Mouse (Mus musculus): ENCODE results near the gene Rab1a. TPM values are rescaled to one million over a fixed set of nuclear protein-coding genes. Genes with fewer than 3 reads are reported as not detected.

The Rab1a gene
- polyA plus RNA-seq, 1 experiment from 2014 or later: 216 TPM

DNA sequence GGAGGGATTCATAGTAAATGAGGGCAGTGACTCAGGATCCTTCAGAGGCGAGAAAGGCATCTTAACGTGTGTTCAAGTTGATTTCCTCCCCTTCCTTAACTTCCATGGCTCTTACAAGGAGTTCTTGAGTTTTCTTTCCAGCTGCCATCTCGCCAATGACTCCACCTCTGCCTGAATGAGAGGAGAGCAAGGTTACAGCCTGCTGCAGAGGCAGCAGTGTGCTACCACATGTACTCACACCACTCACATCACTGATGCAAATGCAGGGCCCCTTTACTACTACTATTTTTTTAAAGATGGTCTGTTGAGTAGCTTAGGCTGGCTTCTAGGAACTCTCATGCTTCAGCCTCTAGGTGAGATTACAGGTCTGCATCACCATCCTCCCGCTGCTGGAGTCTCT lies 28.1 kb downstream of the Rab1a start:
- Histone ChIP-seq H3K27ac (ENCODE audit: low read depth) (no peak overlapping the region), H3K36me3 (ENCODE audit: control insufficient read depth, insufficient read depth, low read length) (peaks cover 84% of the 10 kb centered on the region), H3K9me3 (ENCODE audit: control insufficient read depth, low read length) (no peaks in the 10 kb centered on the region), H3K9ac (ENCODE audit: low read length) (no peak overlapping the region), H3K27me3 (replicated peaks; ENCODE audit: control insufficient read depth, insufficient read depth, low read length) (no peaks in the 10 kb centered on the region), H3K4me3 (ENCODE audit: low read depth, low read length) (no peak overlapping the region), H3K4me1 (replicated peaks; ENCODE audit: control insufficient read depth, insufficient read depth, low read length) (no peaks in the 10 kb centered on the region), H3K4me2 (ENCODE audit: low read length) (no peak overlapping the region)
- DNase-seq (ENCODE audit: low spot score) (no peak), ATAC-seq (replicated peaks; ENCODE audit: low FRiP score, low TSS enrichment, low read depth) (no peak)
- 82% methylated on average over 4 of the region's 4 CpGs for WGBS

DNA sequence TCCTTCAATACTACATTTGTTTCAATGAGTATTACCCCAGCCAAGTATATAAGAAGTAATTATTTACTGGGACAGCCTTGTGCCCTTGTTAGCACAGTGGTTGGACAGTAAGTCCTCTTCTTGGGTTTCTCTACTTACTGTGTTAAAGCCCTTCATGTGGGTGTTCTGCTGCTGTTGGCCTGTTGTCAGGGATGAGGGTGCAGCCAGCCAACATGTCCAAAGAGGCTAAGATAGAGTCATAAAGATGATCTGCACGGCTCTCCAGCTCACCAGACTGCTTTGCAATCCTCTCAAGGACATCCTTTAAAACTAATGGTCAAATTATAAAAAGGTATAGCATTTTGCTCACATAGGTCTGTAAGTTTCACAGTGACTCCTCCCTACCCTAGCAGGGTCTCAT lies 29.1 kb downstream of the Rab1a start:
- Histone ChIP-seq H3K4me3 (ENCODE audit: low read depth, low read length) (no peak overlapping the region), H3K4me2 (ENCODE audit: low read length) (no peak overlapping the region), H3K36me3 (ENCODE audit: control insufficient read depth, insufficient read depth, low read length) (peaks cover 84% of the 10 kb centered on the region), H3K4me1 (replicated peaks; ENCODE audit: control insufficient read depth, insufficient read depth, low read length) (no peaks in the 10 kb centered on the region), H3K27ac (ENCODE audit: low read depth) (no peak overlapping the region), H3K27me3 (replicated peaks; ENCODE audit: control insufficient read depth, insufficient read depth, low read length) (no peaks in the 10 kb centered on the region), H3K9ac (ENCODE audit: low read length) (no peak overlapping the region), H3K9me3 (ENCODE audit: control insufficient read depth, low read length) (no peaks in the 10 kb centered on the region)
- no peak for DNase-seq (ENCODE audit: low spot score)
- no peak for ATAC-seq (replicated peaks; ENCODE audit: low FRiP score, low TSS enrichment, low read depth)
- 94% methylated on average over 1 of the region's 1 CpGs for WGBS

DNA sequence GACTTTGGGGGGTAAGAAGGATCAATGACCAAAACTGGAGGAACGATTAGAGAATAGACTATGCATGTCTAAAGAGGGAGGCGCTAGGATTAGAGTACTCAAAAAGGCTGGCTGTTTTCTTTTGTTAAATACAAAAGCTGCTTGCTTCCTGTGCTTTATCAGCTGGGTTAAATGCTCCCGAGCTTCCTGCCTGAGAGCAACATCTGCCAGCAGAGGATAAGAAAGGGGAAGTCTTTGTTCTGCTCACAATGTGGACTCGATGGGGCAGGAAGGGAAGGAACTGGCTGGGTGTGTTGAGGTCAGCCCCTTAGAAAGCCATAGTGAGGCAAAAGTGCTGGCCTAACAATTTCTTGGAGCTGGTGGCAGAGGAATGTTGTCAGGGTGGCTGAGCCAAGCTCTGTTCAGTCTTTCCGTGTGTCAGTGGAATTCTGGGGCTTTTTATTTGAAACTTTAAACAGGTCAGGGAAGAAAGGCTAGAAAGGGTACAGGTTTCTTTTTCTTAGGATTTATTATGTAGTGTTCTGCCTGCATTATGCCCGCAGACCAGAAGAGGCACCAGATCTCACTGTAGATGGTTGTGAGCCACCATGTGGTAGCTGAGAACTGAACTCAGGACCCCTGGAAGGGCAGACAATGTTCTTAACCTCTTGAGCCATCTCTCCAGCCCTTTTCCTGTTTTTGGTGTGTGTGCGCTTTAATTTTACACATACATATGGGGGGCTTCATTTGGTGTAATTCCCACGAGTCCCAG lies 30.1 kb downstream of the Rab1a start:
- WGBS: 75% methylated on average over 8 of the region's 8 CpGs
- Histone ChIP-seq H3K4me2 (ENCODE audit: low read length) (no peak overlapping the region), H3K9me3 (ENCODE audit: control insufficient read depth, low read length) (no peaks in the 10 kb centered on the region), H3K27ac (ENCODE audit: low read depth) (peak overlapping the region; percentile 51; the same call in 1 of the 2 replicates), H3K36me3 (ENCODE audit: control insufficient read depth, insufficient read depth, low read length) (peaks cover 86% of the 10 kb centered on the region), H3K27me3 (replicated peaks; ENCODE audit: control insufficient read depth, insufficient read depth, low read length) (no peaks in the 10 kb centered on the region), H3K9ac (ENCODE audit: low read length) (no peak overlapping the region), H3K4me3 (ENCODE audit: low read depth, low read length) (no peak overlapping the region), H3K4me1 (replicated peaks; ENCODE audit: control insufficient read depth, insufficient read depth, low read length) (no peaks in the 10 kb centered on the region)
- ATAC-seq (replicated peaks; ENCODE audit: low FRiP score, low TSS enrichment, low read depth): no peak
- no peak for DNase-seq (ENCODE audit: low spot score)

DNA sequence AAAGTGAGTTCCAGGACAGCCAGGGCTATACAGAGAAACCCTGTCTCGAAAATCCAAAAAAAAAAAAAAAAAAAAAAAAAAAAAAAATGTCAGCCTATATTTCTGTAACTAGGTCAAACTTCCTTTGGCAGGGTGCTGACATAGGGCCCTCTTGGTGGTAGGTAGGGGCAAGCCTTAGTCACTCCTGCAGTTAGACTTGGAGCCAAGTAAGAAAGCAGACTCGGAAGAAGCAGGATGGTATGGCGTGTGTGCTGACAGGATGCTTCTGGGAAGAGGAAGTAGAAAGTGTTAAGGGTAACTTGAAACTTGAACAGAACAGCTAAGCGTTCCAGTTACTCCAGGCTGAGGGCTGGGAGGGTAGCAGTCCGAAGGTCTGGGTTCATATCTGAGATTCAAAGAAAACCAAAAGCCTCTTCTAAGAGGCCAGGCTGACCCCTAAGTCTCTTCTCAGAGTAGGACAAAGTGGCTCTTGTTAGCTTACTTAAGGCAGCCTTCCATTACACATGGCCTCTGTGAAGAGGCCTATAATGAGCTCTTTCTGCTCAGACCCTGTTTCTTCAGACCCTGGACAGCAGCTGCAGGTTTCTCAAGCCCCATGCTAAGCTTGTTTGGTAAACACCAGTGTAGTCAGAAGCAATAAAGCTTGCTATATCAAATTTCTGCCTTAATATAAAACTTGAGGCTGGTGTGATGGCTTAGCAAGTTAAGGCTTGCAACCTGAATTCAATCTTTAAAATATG lies 31.0 kb downstream of the Rab1a start:
- Histone ChIP-seq H3K27ac (ENCODE audit: low read depth) (0 out of 2 replicates have a peak overlapping the region, but pooled peaks have one; percentile 51), H3K9ac (ENCODE audit: low read length) (no peak overlapping the region), H3K9me3 (ENCODE audit: control insufficient read depth, low read length) (no peaks in the 10 kb centered on the region), H3K36me3 (ENCODE audit: control insufficient read depth, insufficient read depth, low read length) (peaks cover 91% of the 10 kb centered on the region), H3K4me3 (ENCODE audit: low read depth, low read length) (no peak overlapping the region), H3K27me3 (replicated peaks; ENCODE audit: control insufficient read depth, insufficient read depth, low read length) (no peaks in the 10 kb centered on the region), H3K4me2 (ENCODE audit: low read length) (no peak overlapping the region), H3K4me1 (replicated peaks; ENCODE audit: control insufficient read depth, insufficient read depth, low read length) (no peaks in the 10 kb centered on the region)
- 69% methylated on average over 4 of the region's 5 CpGs for WGBS
- ATAC-seq (replicated peaks; ENCODE audit: low FRiP score, low TSS enrichment, low read depth) (no peak), DNase-seq (ENCODE audit: low spot score) (no peak)

DNA sequence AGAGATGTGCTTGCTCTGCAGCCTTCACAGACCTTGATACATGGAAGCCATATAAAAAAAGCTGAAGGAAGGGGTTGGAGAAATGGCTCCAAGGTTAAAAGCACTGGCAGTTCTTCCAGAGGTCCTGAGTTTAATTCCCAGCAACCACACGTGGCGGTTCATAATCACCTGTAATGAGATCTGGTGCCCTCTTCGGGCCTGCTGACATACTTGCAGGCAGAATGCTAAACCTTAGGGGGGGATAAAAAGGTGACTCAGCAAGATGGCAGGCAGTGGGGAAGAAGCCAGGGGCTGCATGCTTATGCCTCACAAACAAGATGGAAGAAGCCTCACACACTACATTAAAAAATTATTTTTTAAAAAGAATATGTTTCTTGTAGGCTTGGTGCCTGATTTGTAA lies 33.0 kb downstream of the Rab1a start:
- H3K4me1 ChIP-seq (replicated peaks; ENCODE audit: control insufficient read depth, insufficient read depth, low read length): no peaks in the 10 kb centered on the region
- H3K36me3 ChIP-seq (ENCODE audit: control insufficient read depth, insufficient read depth, low read length): peaks cover 88% of the 10 kb centered on the region
- WGBS: 67% methylated on average over 3 of the region's 3 CpGs
- no peaks in the 10 kb centered on the region for H3K27me3 ChIP-seq (replicated peaks; ENCODE audit: control insufficient read depth, insufficient read depth, low read length)
- ATAC-seq (replicated peaks; ENCODE audit: low FRiP score, low TSS enrichment, low read depth) (no peak), DNase-seq (ENCODE audit: low spot score) (no peak)
- H3K4me2 ChIP-seq (ENCODE audit: low read length): no peak overlapping the region
- H3K9ac ChIP-seq (ENCODE audit: low read length): no peak overlapping the region
- H3K27ac ChIP-seq (ENCODE audit: low read depth): no peak overlapping the region
- H3K4me3 ChIP-seq (ENCODE audit: low read depth, low read length): no peak overlapping the region
- H3K9me3 ChIP-seq (ENCODE audit: control insufficient read depth, low read length): no peaks in the 10 kb centered on the region

DNA sequence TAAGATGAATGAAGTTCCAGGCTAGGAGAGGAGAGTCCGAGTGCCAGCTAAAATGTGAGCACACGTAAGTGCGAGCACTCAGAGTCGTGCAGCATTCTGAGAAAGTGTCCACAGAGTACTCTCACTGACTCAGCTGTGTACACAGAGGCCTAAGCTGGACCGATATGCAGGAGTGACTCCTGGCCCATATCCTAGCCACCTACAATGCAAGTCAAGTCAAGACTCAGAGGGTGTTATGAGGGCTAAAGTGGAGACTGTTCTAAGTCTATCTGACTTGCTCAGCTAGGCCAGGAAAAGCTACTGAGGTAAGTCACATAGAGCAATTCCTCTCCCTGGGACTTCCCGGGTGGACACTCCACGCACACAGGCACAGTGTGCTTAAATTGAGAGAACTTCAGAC lies 35.8 kb downstream of the Rab1a start:
- no peaks in the 10 kb centered on the region for H3K27me3 ChIP-seq (replicated peaks; ENCODE audit: control insufficient read depth, insufficient read depth, low read length)
- H3K9ac ChIP-seq (ENCODE audit: low read length): no peak overlapping the region
- H3K27ac ChIP-seq (ENCODE audit: low read depth): no peak overlapping the region
- peaks cover 90% of the 10 kb centered on the region for H3K36me3 ChIP-seq (ENCODE audit: control insufficient read depth, insufficient read depth, low read length)
- H3K4me1 ChIP-seq (replicated peaks; ENCODE audit: control insufficient read depth, insufficient read depth, low read length): no peaks in the 10 kb centered on the region
- DNase-seq (ENCODE audit: low spot score): no peak
- no peak for ATAC-seq (replicated peaks; ENCODE audit: low FRiP score, low TSS enrichment, low read depth)
- no peaks in the 10 kb centered on the region for H3K9me3 ChIP-seq (ENCODE audit: control insufficient read depth, low read length)
- no peak overlapping the region for H3K4me2 ChIP-seq (ENCODE audit: low read length)
- WGBS: 91% methylated on average over 7 of the region's 7 CpGs
- no peak overlapping the region for H3K4me3 ChIP-seq (ENCODE audit: low read depth, low read length)

DNA sequence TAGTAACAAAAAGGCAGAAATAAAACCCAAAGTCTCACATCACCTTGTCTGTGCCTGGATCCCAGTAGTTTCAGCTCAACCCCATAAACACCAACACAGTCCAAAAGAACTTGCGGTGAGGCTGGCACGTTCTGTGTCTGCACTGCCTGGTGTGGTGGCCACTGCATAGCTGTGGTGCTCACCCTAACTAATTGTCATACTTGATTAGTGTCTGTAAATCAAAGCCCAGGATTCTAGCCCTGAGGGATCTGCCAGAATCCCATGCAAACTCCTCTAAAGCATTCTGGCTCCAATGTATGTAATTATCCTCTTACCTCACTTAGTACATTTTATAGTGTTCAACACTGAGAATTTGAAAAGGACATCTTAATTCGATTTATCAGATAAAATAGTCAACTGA lies 36.7 kb downstream of the Rab1a start:
- H3K36me3 ChIP-seq (ENCODE audit: control insufficient read depth, insufficient read depth, low read length): peaks cover 89% of the 10 kb centered on the region
- DNase-seq (ENCODE audit: low spot score): no peak
- no peak for ATAC-seq (replicated peaks; ENCODE audit: low FRiP score, low TSS enrichment, low read depth)

DNA sequence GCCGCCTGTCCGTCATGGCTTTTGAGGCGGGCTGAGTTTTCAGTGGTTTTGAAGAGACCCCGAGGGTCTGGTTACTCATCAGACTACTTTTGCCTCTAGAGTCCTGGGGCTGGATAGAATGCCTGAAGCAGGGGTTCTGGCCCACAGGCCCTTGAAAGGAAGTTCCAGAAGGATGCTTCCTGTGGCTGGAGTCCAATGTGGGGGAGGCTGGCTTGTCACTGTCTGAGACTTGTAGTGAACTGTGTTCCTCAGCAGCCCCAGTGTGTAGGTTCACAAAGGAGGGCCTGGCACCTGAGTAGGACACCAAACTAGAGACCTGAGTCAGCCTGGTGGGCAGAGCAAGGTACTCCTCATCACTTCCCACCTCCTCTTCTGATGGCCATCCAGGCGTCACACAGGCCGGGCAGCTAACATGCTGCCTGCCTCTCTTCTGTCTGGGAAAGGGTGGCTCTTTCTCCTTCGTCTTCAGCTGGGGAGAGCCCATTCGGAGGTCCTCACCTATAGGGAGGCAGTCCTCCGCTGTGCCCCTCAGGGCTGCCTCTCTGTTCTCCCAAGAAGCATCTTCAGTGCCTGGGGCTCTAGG lies 38.1 kb downstream of the Rab1a start:
- no peaks in the 10 kb centered on the region for H3K27me3 ChIP-seq (replicated peaks; ENCODE audit: control insufficient read depth, insufficient read depth, low read length)
- ATAC-seq (replicated peaks; ENCODE audit: low FRiP score, low TSS enrichment, low read depth) (no peak), DNase-seq (ENCODE audit: low spot score) (no peak)
- H3K27ac ChIP-seq (ENCODE audit: low read depth): no peak overlapping the region
- no peaks in the 10 kb centered on the region for H3K9me3 ChIP-seq (ENCODE audit: control insufficient read depth, low read length)
- no peak overlapping the region for H3K9ac ChIP-seq (ENCODE audit: low read length)
- 92% methylated on average over 9 of the region's 9 CpGs for WGBS
- no peak overlapping the region for H3K4me2 ChIP-seq (ENCODE audit: low read length)
- H3K4me3 ChIP-seq (ENCODE audit: low read depth, low read length): no peak overlapping the region
- H3K4me1 ChIP-seq (replicated peaks; ENCODE audit: control insufficient read depth, insufficient read depth, low read length): no peaks in the 10 kb centered on the region
- H3K36me3 ChIP-seq (ENCODE audit: control insufficient read depth, insufficient read depth, low read length): peaks cover 82% of the 10 kb centered on the region

More for the DNA sequence above, 36.7 kb downstream of the Rab1a start:
- Histone ChIP-seq H3K4me3 (ENCODE audit: low read depth, low read length) (no peak overlapping the region), H3K27me3 (replicated peaks; ENCODE audit: control insufficient read depth, insufficient read depth, low read length) (no peaks in the 10 kb centered on the region), H3K9ac (ENCODE audit: low read length) (no peak overlapping the region), H3K27ac (ENCODE audit: low read depth) (no peak overlapping the region), H3K9me3 (ENCODE audit: control insufficient read depth, low read length) (no peaks in the 10 kb centered on the region), H3K4me2 (ENCODE audit: low read length) (no peak overlapping the region), H3K4me1 (replicated peaks; ENCODE audit: control insufficient read depth, insufficient read depth, low read length) (no peaks in the 10 kb centered on the region)
- 90% methylated on average over 3 of the region's 3 CpGs for WGBS
